In the genomic region with DNA sequence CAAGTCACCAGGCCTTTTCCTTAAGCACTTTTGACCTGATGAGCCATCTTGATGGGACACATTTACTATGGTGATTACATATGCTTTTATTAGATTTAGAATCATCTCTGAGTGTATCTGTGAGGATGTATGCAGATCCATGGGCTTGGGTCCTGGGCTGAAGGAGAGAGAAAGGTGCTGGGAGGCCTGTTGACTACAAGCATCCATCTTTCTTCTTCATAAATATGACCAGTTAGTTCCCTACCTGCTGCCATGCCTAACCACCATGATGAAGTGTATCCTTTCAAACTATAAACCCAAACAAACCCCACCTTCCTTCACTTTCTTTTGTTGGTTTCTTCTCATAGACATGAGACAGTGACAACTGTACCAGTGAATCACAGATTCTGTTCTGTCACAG, we compare ENCODE assay signal across 19 mouse cellular contexts.
A peak's percentile ranks its signal among the peaks of the same experiment; 100 is the strongest.
DNase-seq lines count a peak whose midpoint lies in the region; ATAC-seq lines count a peak whose summit lies in the region.
"Had no signal": no experiment of that assay in that cellular context is flagged by ENCODE, and none has a peak within 500 bp of the region (broad histone marks: within the 10 kb centered on the region; RNA-seq: fewer than 3 reads in every experiment).

No protein-coding gene starts in this region.

- H3K36me3 ChIP-seq in midbrain, embryonic 11.5 days (ENCODE audit: control insufficient read depth, insufficient read depth, low read length) = no peaks in the 10 kb centered on the region
- H3K36me3 ChIP-seq in midbrain, embryonic 13.5 days = no peaks in the 10 kb centered on the region
- H3K36me3 ChIP-seq: G1E had no signal

- DNase-seq in heart, adult 11 months = peak; percentile 52
- DNase-seq in heart, postnatal 14 days = no peak
- DNase-seq in midbrain, embryonic 11.5 days (ENCODE audit: low spot score, missing footprints) = peak; percentile 70
- DNase-seq: adrenal gland, adult 2 months; adrenal gland, adult 8-10 months; adrenal gland, postnatal 10 days; adrenal gland, postnatal 14 days; adrenal gland, postnatal 25 days; adrenal gland, postnatal 36 days; B cell, adult 2 months; cerebellum, adult 11 months; cerebellum, adult 11-12 months; cerebellum, adult 18-20 months had no signal

- no peak overlapping the region for H3K27ac ChIP-seq in midbrain, embryonic 11.5 days (ENCODE audit: low read depth, low read length)
- H3K27ac ChIP-seq in midbrain, embryonic 13.5 days = no peak overlapping the region

- no peak for ATAC-seq in midbrain, embryonic 11.5 days (ENCODE audit: low FRiP score)
- ATAC-seq in midbrain, embryonic 13.5 days = no peak
- ATAC-seq: activated CD4-positive, CD25-positive, alpha-beta regulatory T cell, adult 4 months; CD4-positive, CD25-positive, alpha-beta regulatory T cell, adult 4 months; Patski had no signal

- H3K4me3 ChIP-seq in midbrain, embryonic 11.5 days (ENCODE audit: low read depth, low read length) = no peak overlapping the region
- no peak overlapping the region for H3K4me3 ChIP-seq in midbrain, embryonic 13.5 days (replicated peaks)

- no peaks in the 10 kb centered on the region for H3K9me3 ChIP-seq in midbrain, embryonic 11.5 days (ENCODE audit: control insufficient read depth, low read length)
- no peaks in the 10 kb centered on the region for H3K9me3 ChIP-seq in midbrain, embryonic 13.5 days

- no peaks in the 10 kb centered on the region for H3K4me1 ChIP-seq in midbrain, embryonic 11.5 days (ENCODE audit: control insufficient read depth, insufficient read depth, low read length)
- no peaks in the 10 kb centered on the region for H3K4me1 ChIP-seq in midbrain, embryonic 13.5 days (replicated peaks)

- H3K27me3 ChIP-seq in midbrain, embryonic 11.5 days (ENCODE audit: control insufficient read depth, insufficient read depth, low read length) = no peaks in the 10 kb centered on the region
- no peaks in the 10 kb centered on the region for H3K27me3 ChIP-seq in midbrain, embryonic 13.5 days
- H3K27me3 ChIP-seq: CH12.LX, Patski had no signal

- intact Hi-C loops in heart, postnatal 14 days (cut with DNase I) = no loop called here

- H3K9ac ChIP-seq in midbrain, embryonic 11.5 days (ENCODE audit: low read length) = no peak overlapping the region
- H3K9ac ChIP-seq in midbrain, embryonic 13.5 days (replicated peaks) = no peak overlapping the region

- H3K4me2 ChIP-seq in midbrain, embryonic 11.5 days = no peak overlapping the region
- no peak overlapping the region for H3K4me2 ChIP-seq in midbrain, embryonic 13.5 days (replicated peaks)

Comparison
In these comparisons a context has a peak if more than half of its experiments do, and no peak if none do; other contexts are left out.
1. DNase-seq: peak in heart, adult 11 months (single experiment) and midbrain, embryonic 11.5 days (single experiment); none in heart, postnatal 14 days (0 of 2).